Mouse (Mus musculus): ENCODE measurements around the gene Ift122. TPM values are rescaled to one million over a fixed set of nuclear protein-coding genes. Genes with fewer than 3 reads are reported as not detected.

The Ift122 gene
- polyA plus RNA-seq, 1 experiment from 2014 or later, result 26.1 TPM

DNA sequence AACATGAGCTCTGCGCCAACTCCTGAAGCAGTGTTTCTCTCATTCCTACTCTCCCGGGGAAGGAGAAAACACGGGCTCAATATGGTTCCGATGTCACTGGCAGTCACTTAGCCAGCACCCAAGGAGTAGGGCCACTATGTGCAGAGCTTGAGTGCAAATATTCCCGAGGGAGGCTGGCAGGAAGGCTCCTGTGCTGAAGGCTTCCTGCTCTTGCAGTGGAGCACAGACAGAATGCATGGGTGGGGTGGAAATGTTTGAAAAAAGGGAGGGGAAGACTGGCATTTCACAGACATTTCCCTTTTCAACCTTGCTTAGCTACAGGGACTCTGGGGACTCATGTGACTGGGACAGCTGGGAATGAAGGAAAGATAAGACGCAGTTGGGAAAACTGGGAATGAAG is 25.4 kb downstream of the Ift122 start:
- no peak overlapping the region for H3K9ac ChIP-seq
- no peaks in the 10 kb centered on the region for H3K9me3 ChIP-seq (replicated peaks)
- 88% methylated on average over 6 of the region's 6 CpGs for WGBS
- no peak overlapping the region for H3K27ac ChIP-seq
- no peaks in the 10 kb centered on the region for H3K27me3 ChIP-seq
- no peak for ATAC-seq
- no peak overlapping the region for H3K4me2 ChIP-seq
- no peak overlapping the region for H3K4me3 ChIP-seq
- H3K36me3 ChIP-seq (ENCODE audit: poor library complexity, severe bottlenecking), result peaks cover 42% of the 10 kb centered on the region
- no peaks in the 10 kb centered on the region for H3K4me1 ChIP-seq

GRCm38 (mm10) chr6:115879736-115880135 is 26.5 kb downstream of the Ift122 start:
- no peaks in the 10 kb centered on the region for H3K9me3 ChIP-seq (replicated peaks)
- 85% methylated on average over 6 of the region's 6 CpGs for WGBS
- no peak overlapping the region for H3K4me2 ChIP-seq
- H3K27ac ChIP-seq, result no peak overlapping the region
- no peak overlapping the region for H3K4me3 ChIP-seq
- no peak overlapping the region for H3K9ac ChIP-seq
- peaks cover 50% of the 10 kb centered on the region for H3K36me3 ChIP-seq (ENCODE audit: poor library complexity, severe bottlenecking)
- ATAC-seq, result no peak
- H3K4me1 ChIP-seq, result no peaks in the 10 kb centered on the region
- H3K27me3 ChIP-seq, result no peaks in the 10 kb centered on the region

GRCm38 (mm10) chr6:115880751-115881150 is 27.5 kb downstream of the Ift122 start:
- Histone ChIP-seq H3K9ac (no peak overlapping the region), H3K4me2 (no peak overlapping the region), H3K27ac (no peak overlapping the region), H3K36me3 (ENCODE audit: poor library complexity, severe bottlenecking) (peaks cover 46% of the 10 kb centered on the region), H3K27me3 (no peaks in the 10 kb centered on the region), H3K4me1 (no peaks in the 10 kb centered on the region), H3K9me3 (replicated peaks) (no peaks in the 10 kb centered on the region), H3K4me3 (no peak overlapping the region)
- ATAC-seq, result no peak
- 92% methylated on average over 8 of the region's 8 CpGs for WGBS

- Histone ChIP-seq H3K27me3 (no peaks in the 10 kb centered on the region), H3K4me3 (no peak overlapping the region), H3K9ac (no peak overlapping the region), H3K4me2 (no peak overlapping the region), H3K4me1 (no peaks in the 10 kb centered on the region), H3K27ac (no peak overlapping the region), H3K36me3 (ENCODE audit: poor library complexity, severe bottlenecking) (peaks cover 57% of the 10 kb centered on the region), H3K9me3 (replicated peaks) (0 out of 2 replicates have a peak, but pooled peaks cover 10% of the 10 kb centered on the region)
- ATAC-seq, result no peak
These were observed 30.7 kb downstream of the Ift122 start for GRCm38 (mm10) chr6:115884018-115884417.

DNA sequence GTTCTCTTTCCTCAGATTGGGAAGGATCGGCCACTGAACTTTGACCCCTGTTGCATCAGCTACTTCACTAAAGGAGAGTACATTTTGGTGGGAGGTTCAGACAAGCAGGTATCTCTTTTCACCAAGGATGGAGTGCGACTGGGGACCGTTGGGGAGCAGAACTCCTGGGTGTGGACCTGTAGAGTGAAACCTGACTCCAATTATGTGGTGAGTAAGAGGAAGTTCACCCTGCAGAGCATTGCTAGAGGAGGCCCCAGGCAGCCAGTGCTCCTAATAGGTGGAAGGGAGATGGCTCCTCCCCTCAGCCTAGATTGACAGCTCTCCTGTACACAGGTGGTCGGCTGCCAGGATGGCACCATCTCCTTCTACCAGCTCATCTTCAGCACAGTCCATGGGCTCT is 33.6 kb downstream of the Ift122 start:
- Histone ChIP-seq H3K4me1 (peaks cover 19% of the 10 kb centered on the region), H3K4me3 (no peak overlapping the region), H3K36me3 (ENCODE audit: poor library complexity, severe bottlenecking) (peaks cover 39% of the 10 kb centered on the region), H3K9me3 (replicated peaks) (0 out of 2 replicates have a peak, but pooled peaks cover 10% of the 10 kb centered on the region), H3K27me3 (no peaks in the 10 kb centered on the region), H3K9ac (no peak overlapping the region), H3K27ac (no peak overlapping the region), H3K4me2 (no peak overlapping the region)
- 80% methylated on average over 4 of the region's 4 CpGs for WGBS
- no peak for ATAC-seq

- WGBS, result 94% methylated on average over 3 of the region's 3 CpGs
- H3K9ac ChIP-seq, result no peak overlapping the region
- H3K36me3 ChIP-seq (ENCODE audit: poor library complexity, severe bottlenecking), result peaks cover 46% of the 10 kb centered on the region
- 0 out of 2 replicates have a peak, but pooled peaks cover 10% of the 10 kb centered on the region for H3K9me3 ChIP-seq (replicated peaks)
- no peak overlapping the region for H3K27ac ChIP-seq
- no peak overlapping the region for H3K4me2 ChIP-seq
- no peaks in the 10 kb centered on the region for H3K27me3 ChIP-seq
- no peak overlapping the region for H3K4me3 ChIP-seq
- H3K4me1 ChIP-seq, result peaks cover 27% of the 10 kb centered on the region
- no peak for ATAC-seq
These were observed 35.0 kb downstream of the Ift122 start for GRCm38 (mm10) chr6:115888296-115888695.

DNA sequence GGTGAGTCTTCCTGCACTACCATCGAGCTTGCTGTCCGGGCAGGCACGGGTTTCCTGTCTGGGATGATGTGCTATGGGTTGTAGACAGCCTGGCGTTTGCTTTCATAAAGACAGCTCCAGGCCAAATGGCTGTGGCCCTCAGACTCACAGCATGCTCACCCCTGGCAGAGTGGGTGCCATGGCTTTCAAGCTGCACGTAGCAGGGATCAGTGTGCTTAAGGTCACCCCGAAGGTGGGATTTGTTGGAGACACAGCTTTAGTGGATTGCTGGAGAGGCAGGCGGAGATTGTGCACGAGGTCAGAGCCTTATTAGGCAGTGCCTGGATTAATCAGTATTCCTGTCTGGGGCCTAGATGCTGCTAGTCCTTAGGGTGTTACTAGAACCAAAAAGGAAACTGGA is 37.3 kb downstream of the Ift122 start:
- whole genome bisulfite sequencing, result 81% methylated on average over 8 of the region's 8 CpGs
- ATAC-seq, result no peak
- Histone ChIP-seq H3K4me3 (no peak overlapping the region), H3K27me3 (no peaks in the 10 kb centered on the region), H3K9me3 (replicated peaks) (0 out of 2 replicates have a peak, but pooled peaks cover 10% of the 10 kb centered on the region), H3K4me2 (no peak overlapping the region), H3K4me1 (peaks cover 27% of the 10 kb centered on the region), H3K36me3 (ENCODE audit: poor library complexity, severe bottlenecking) (peaks cover 50% of the 10 kb centered on the region), H3K27ac (peak overlapping the region; percentile 78), H3K9ac (no peak overlapping the region)

DNA sequence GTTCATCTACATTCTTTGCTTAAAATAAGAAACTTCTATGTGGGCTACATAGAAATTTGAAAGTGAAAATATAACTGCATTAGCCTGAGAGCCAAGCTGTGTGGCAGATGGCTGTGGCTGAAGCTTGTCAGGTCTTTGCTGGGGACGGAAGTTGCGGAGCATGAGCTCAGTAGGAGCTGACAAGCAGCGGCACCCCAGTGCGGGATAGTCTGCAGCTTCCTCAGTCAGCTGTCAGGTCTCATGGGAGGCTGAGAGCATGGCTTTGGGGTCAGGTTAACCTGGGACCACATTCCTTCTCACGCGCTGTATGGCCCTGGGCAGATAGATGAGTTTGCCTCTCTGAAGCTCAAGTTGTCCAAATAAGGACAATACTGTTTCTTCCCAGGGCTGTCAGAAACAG is 37.8 kb downstream of the Ift122 start:
- Histone ChIP-seq H3K27ac (peak overlapping the region; percentile 78), H3K4me3 (no peak overlapping the region), H3K4me2 (no peak overlapping the region), H3K27me3 (no peaks in the 10 kb centered on the region), H3K4me1 (peaks cover 27% of the 10 kb centered on the region), H3K36me3 (ENCODE audit: poor library complexity, severe bottlenecking) (peaks cover 46% of the 10 kb centered on the region), H3K9ac (no peak overlapping the region), H3K9me3 (replicated peaks) (0 out of 2 replicates have a peak, but pooled peaks cover 10% of the 10 kb centered on the region)
- WGBS, result 57% methylated on average over 6 of the region's 6 CpGs
- peak; percentile 71 for ATAC-seq

GRCm38 (mm10) chr6:115891497-115892061 is 38.3 kb downstream of the Ift122 start:
- 0 out of 2 replicates have a peak, but pooled peaks cover 10% of the 10 kb centered on the region for H3K9me3 ChIP-seq (replicated peaks)
- H3K4me3 ChIP-seq, result no peak overlapping the region
- no peaks in the 10 kb centered on the region for H3K27me3 ChIP-seq
- peak overlapping the region; percentile 78 for H3K27ac ChIP-seq
- H3K4me2 ChIP-seq, result peak overlapping the region; percentile 15; the same call in 1 of the 2 replicates
- no peak overlapping the region for H3K9ac ChIP-seq
- H3K36me3 ChIP-seq (ENCODE audit: poor library complexity, severe bottlenecking), result peaks cover 47% of the 10 kb centered on the region
- 13% methylated on average over 8 of the region's 8 CpGs for WGBS
- peak; percentile 84 for ATAC-seq
- peaks cover 27% of the 10 kb centered on the region for H3K4me1 ChIP-seq

GRCm38 (mm10) chr6:115892363-115892762 is 39.1 kb downstream of the Ift122 start:
- H3K4me1 ChIP-seq, result peaks cover 27% of the 10 kb centered on the region
- H3K4me3 ChIP-seq, result no peak overlapping the region
- H3K4me2 ChIP-seq, result no peak overlapping the region
- WGBS, result 25% methylated on average over 3 of the region's 3 CpGs
- no peak for ATAC-seq
- no peaks in the 10 kb centered on the region for H3K27me3 ChIP-seq
- peaks cover 41% of the 10 kb centered on the region for H3K36me3 ChIP-seq (ENCODE audit: poor library complexity, severe bottlenecking)
- H3K9ac ChIP-seq, result no peak overlapping the region
- H3K9me3 ChIP-seq (replicated peaks), result 0 out of 2 replicates have a peak, but pooled peaks cover 10% of the 10 kb centered on the region
- H3K27ac ChIP-seq, result peak overlapping the region; percentile 78

DNA sequence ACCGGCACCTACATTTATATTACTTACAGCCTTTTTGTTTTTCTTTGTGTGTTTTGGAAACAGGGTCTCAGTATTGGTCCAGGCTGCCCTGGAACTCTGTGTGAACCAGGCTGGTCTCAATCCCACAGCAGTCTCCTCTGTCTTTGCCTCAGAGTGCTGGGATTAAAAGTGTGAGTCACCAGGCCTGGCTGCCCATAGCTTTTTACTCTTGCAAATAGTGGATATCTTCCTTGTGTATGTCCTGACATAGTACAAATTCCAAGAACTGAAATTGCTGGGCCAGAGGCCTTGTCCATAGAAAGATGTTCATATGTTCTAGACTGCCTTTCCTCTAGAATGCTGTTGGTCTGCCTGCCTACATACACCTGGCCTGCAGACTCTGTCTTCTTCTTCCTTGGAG is 43.1 kb downstream of the Ift122 start:
- no peak for ATAC-seq
- H3K9me3 ChIP-seq (replicated peaks), result no peaks in the 10 kb centered on the region
- H3K4me1 ChIP-seq, result peaks cover 16% of the 10 kb centered on the region
- no peaks in the 10 kb centered on the region for H3K27me3 ChIP-seq
- H3K36me3 ChIP-seq (ENCODE audit: poor library complexity, severe bottlenecking), result peaks cover 31% of the 10 kb centered on the region
- no peak overlapping the region for H3K4me2 ChIP-seq
- no peak overlapping the region for H3K4me3 ChIP-seq
- WGBS, result 26% methylated on average over 1 of the region's 1 CpGs
- H3K9ac ChIP-seq, result no peak overlapping the region
- H3K27ac ChIP-seq, result no peak overlapping the region

GRCm38 (mm10) chr6:115897117-115897516 is 43.8 kb downstream of the Ift122 start:
- 75% methylated on average over 4 of the region's 4 CpGs for WGBS
- ATAC-seq, result no peak

More at GRCm38 (mm10) chr6:115897117-115897516, 43.8 kb downstream of the Ift122 start:
- Histone ChIP-seq H3K9ac (no peak overlapping the region), H3K4me1 (peaks cover 11% of the 10 kb centered on the region), H3K27me3 (no peaks in the 10 kb centered on the region), H3K4me3 (no peak overlapping the region), H3K4me2 (no peak overlapping the region), H3K9me3 (replicated peaks) (no peaks in the 10 kb centered on the region), H3K36me3 (ENCODE audit: poor library complexity, severe bottlenecking) (peaks cover 31% of the 10 kb centered on the region), H3K27ac (no peak overlapping the region)

Data from forebrain, embryonic 13.5 days (tissue).